Mouse (Mus musculus): ENCODE results near the gene Lrriq3.

GRCm38 (mm10) chr3:155105957-155106356, 12.7 kb downstream of the Lrriq3 start:
- TF ChIP-seq EP300 (IDR thresholded peaks at IDR 0.05; ENCODE audit: low read depth) (no peak), CTCF (IDR thresholded peaks at IDR 0.05; ENCODE audit: low read depth) (no peak)
